Mouse (Mus musculus): ENCODE measurements around the gene Rab26.
A peak's percentile ranks its signal among the peaks of the same experiment; 100 is the strongest.

Rab26 gene

DNA sequence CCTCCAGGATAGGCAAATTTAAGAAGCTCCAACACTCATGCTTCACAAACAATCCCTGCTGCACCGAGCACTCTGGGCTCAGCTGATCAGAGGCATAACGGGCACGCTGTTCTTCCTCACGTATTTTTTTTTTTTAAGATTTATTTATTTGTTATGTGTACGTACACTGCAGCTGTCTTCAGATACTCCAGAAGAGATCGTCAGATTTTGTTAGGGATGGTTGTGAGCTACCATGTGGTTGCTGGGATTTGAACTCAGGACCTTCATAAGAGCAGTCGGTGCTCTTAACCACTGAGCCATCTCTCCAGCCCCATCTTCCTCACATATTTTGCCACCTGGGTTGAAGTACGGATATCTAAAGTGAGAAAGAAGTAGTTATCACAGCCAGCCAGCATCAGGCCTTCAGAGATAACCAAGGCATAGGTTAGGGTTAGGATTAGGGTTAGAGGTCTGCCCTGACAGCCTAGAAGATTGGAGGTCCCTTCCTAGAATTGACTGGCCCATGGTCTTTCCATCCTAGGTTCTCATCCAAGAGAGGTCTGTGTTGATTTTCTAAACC, at the start of gene Rab26:
Rab26 (minus strand) TSS at position 51 of the 559 bp plus-strand sequence.
- no peak for DNase-seq

GRCm38 (mm10) chr17:24580287-24580686, 46.3 kb upstream of the Rab26 start:
- no peak for DNase-seq

- no peak for DNase-seq
These were observed 45.5 kb upstream of the Rab26 start for GRCm38 (mm10) chr17:24579532-24579931.

DNA sequence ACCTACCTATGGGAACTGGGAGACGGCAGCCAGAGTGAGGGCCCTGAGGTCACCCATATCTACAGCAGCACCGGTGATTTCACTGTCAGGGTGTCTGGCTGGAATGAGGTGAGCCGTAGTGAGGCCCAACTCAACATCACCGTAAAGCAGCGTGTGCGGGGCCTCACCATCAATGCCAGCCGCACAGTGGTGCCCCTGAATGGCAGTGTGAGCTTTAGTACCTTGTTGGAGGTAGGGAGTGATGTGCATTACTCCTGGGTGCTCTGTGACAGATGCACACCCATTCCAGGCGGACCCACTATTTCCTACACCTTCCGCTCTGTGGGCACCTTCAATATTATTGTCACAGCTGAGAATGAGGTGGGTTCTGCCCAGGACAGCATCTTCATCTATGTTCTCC, 39.8 kb upstream of the Rab26 start:
- DNase-seq, result no peak

DNA sequence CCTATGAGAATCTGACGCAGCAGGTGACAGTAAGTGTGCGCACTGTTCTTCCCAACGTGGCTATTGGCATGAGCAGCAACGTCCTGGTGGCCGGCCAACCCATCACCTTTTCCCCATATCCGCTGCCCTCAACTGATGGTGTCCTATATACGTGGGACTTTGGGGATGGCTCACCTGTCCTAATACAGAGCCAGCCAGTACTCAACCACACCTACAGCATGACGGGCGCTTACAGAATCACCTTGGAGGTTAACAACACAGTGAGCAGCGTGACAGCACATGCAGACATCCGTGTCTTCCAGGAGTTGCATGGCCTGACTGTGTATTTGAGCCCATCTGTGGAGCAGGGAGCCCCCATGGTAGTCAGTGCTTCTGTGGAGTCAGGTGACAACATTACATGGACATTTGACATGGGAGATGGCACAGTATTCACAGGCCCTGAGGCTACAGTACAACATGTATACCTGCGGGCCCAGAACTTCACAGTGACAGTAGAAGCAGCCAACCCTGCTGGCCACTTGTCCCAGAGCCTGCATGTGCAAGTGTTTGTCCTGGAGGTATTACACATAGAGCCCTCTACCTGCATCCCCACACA, 38.7 kb upstream of the Rab26 start:
- DNase-seq, result no peak

DNA sequence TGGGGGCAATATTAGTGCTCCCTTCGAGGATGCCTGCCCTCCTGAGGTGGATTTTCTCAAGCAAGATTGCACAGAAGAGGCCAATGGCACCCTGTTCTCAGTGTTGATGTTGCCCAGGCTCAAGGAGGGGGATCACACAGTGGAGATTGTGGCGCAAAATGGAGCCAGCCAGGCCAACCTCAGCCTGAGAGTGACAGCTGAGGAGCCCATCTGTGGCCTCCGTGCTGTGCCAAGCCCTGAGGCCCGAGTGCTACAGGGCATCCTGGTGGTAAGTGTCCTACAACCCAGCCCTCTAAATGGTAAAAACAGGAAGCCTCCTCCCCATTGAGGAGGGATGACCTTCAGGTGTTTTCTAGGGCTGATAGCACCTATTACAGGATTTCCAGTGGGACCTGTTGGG, 35.8 kb upstream of the Rab26 start:
- DNase-seq, result no peak

GRCm38 (mm10) chr17:24567034-24567779, 33.2 kb upstream of the Rab26 start:
- no peak for DNase-seq

DNA sequence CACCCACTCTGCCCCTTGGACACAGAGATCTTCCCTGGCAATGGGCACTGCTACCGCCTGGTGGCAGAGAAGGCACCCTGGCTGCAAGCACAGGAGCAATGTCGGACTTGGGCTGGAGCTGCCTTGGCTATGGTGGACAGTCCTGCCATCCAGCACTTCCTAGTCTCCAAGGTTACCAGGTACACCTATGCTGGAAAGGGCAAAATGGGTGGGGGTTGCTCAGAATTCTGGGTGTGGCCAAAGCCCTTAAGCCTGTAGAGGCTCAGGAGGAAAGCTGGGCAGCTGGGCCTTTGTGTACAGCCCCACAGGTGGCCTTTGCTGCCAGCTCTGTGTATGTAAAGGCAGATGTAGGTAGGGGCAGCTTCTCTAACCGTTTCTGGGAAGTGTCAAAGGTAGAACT, 31.8 kb upstream of the Rab26 start:
- no peak for DNase-seq

DNA sequence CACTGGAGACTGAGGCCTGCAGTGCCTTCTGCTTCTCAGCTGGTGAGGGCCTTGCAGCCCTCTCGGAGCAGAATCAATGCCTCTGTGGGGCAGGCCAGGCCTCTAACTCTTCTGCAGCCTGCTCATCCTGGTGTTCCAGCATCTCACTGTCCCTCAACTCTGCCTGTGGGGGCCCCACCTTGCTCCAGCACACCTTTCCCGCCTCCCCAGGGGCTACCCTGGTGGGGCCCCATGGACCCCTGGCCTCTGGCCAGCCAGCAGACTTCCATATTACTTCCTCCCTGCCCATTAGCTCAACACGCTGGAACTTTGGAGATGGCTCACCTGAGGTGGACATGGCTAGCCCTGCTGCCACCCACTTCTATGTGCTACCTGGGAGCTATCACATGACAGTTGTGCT, 31.1 kb upstream of the Rab26 start:
- DNase-seq, result no peak

DNA sequence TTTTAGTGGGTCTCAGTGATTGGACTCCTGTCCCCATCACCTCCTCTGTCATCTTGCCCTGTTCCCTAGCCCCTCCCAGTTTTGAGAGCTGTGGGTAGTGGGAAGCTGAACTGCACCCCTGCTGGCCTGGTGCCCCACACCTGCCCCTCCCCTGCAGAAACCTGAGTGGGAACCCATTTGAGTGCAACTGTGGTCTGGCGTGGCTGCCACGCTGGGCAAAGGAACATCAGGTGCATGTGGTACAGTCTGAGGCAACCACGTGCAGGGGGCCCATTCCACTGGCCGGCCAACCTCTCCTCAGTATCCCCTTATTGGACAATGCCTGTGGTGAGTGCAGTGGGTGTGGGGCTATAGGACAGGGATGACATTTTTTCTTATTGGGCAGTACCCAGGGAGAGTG, 30.4 kb upstream of the Rab26 start:
- no peak for DNase-seq

DNA sequence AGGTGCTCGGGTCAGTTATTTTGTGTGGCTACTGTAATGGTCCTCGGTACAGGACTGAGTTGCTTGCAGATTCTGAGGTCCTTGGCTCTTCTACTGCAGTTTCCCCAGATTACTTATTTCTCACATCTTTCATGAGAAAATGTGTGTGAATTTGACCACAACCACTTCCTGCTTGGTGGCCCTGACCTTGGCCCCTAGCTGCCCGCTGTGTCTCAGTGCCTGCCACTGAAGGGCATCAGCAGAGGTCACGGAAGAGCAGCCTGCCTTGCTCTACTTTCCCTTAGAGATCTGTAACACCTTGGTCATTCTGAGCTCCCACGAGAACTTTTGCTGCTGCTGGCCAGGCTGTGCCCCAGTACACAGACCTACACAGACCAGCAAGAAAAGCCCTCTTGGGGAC, 29.6 kb upstream of the Rab26 start:
- DNase-seq, result no peak

DNA sequence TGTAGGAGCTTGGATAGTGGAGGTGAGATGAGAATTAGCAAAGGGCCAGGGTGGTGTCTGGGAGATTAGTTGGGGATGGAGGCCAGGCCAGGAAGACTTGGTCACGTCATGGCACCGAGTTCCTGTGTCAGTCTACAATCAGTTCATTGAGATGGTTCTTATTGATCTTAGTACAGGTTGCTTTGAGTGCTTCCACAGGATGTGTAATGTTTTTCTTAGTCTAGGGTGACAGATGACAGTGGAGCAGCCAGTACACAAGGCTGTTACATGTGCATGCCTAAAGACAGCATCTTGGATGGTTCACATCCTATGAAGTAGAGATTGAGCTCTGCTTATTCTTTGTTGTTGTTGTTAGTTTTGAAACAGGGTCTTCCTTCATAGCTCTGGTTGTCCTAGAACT, 27.6 kb upstream of the Rab26 start:
- no peak for DNase-seq

- DNase-seq, result peak; percentile 63
These were observed 26.5 kb upstream of the Rab26 start for GRCm38 (mm10) chr17:24560301-24561028.

- DNase-seq, result no peak
These were observed 25.1 kb upstream of the Rab26 start for GRCm38 (mm10) chr17:24559146-24559545.

DNA sequence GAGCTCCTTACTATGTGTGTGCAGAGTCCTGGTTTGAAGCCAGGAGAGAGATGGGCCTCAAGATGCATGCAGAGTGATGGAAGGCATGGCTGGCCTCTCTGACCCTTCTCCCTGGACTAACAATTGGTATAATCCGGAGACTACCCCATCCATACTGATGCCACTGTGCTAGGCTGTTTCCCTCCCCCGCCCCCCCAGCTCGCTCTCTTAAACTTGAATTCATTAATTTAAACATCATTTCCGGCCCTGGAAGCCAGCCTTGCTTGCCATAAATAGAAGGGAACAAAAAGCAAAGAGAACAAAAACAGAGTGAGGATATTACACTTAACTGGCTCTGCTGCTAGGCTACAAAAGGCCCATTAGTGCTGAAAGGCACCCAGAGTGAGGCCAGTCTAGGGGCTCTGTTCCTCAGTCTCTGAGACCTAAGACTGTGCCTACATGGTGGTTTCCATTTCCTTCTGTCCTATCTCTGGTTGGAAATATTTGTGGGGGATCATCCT, 24.6 kb upstream of the Rab26 start:
- no peak for DNase-seq

GRCm38 (mm10) chr17:24557091-24557490, 23.1 kb upstream of the Rab26 start:
- no peak for DNase-seq

- DNase-seq, result no peak
These were observed 17.0 kb upstream of the Rab26 start for GRCm38 (mm10) chr17:24551050-24551444.

DNA sequence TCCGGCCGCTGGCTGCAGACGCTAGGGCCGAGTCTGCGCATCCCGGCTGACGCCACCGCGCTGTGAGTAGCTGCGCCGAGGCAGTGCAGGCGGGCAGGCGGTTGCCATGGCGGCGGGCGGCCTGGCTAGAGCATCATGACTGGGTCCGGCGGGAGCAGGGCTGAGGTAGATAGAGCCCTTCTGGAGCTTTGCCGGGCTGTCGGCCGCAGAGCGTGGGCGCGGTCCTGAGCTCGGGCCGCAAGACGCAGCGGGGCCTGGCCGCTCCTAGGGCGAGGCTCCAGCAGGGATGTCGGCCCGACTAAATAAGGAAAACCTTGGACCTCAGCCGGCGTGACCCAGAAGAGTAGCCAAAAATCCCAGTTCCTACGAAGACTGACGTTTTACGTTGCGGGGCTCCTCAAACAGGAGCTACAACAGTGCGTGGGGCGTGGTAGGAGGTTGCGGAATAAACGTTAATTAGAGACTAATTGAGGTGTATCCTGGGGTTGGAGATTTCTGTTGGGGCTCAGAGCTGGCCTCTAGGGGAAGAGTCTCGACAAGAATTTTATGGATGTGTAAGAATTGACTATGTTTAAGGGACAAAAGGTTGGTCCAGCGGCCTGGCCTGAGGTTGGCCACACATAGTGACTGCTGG, 16.5 kb upstream of the Rab26 start:
- peak; percentile 78 for DNase-seq

DNA sequence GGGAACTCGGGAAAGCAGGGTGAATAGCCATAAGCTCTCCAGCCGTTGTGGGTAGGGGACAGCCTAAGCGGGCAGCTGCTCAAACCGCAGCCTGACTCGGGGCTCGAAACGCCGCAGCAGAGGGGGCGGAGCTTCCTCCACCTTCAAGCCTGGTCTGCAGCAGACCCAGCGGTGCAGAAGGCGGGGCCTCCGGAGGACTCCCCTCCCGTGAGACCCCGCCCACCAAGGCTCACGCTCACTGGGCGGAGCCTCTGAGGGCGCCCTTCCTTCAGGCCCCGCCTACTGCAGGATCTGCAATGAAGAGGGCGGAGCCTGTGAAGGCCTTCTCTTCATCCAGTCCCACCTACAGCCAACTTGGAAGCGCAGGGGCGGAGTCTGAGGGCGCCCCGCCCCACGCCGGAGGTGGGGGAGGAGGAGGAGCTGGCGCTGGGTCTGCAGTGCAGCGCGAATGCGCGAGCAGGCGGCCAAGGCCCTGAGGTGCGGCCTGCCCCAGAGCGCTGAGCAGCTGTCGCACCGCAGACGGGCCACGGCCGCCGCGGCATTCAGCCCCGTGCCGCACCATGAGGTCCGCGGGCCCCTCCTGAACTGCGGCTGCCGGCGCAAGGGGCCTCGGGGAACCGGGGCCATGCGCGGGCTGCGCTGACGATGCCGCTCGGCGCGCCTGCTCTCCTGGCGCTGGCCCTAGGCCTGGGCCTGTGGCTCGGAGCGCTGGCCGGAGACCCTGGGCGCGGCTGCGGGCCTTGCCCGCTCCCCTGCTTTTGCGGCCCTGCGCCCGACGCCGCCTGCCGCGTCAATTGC, 15.8 kb upstream of the Rab26 start, which contains the start of gene Pkd1:
Pkd1 (plus strand) TSS at position 217 of the 798 bp plus-strand sequence.
- peak; percentile 99 for DNase-seq

DNA sequence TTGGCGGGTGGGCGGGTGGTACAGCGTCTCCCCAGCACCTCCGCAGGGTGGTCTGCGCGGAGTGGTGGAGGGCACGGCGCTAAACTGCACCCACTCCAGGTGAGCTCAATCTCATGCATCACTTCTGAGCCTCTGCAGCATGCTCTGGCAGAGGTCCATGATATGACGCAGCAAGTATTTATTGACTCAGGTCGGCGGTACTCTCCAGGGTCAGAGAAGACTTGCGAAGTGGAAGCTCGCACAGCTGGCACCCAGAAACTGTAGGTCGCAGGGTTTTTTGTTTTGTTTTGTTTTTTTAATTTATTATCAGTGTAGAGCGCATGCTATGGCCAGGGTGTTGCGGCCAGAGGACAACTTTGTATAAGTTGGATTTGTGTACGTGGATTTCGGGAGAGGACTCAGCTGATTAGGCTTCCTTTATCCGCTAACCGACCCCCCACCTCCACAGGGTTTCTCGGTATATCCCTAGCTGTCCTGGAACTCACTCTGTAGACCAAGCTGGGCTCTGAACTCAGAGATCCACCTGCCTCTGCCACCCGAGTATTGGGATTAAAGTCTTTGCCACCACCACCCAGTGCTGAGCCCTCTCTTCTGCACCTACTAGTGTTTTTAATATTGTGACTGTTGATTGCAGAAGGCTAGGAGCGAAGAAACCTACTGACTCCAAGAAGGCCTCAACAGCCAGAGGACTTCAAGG, 15.1 kb upstream of the Rab26 start:
- peak; percentile 81 for DNase-seq

DNA sequence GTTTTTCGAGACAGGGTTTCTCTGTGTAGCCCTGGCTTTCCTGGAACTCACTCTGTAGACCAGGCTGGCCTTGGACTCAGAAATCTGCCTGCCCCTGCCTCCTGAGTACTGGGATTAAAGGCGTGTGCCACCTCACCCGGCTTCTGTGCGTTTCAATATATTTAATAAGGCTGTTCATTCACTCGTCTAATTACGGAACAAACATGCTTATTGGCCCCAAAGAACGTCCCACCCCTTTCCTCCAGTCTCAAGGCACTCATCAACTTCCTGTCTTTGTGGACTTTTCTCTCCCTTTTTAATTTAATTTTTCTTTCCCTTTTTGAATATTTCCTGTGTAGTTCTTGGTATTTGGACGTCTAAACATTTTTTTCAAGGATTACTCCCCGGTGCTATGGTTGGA, 14.4 kb upstream of the Rab26 start:
- DNase-seq, result peak; percentile 46

- DNase-seq, result no peak
These were observed 12.2 kb upstream of the Rab26 start for GRCm38 (mm10) chr17:24546234-24546633.

All from cerebellum, adult 8-10 months (tissue).